Mouse (Mus musculus): Measurements from ENCODE around the gene Cox6b2.

DNA sequence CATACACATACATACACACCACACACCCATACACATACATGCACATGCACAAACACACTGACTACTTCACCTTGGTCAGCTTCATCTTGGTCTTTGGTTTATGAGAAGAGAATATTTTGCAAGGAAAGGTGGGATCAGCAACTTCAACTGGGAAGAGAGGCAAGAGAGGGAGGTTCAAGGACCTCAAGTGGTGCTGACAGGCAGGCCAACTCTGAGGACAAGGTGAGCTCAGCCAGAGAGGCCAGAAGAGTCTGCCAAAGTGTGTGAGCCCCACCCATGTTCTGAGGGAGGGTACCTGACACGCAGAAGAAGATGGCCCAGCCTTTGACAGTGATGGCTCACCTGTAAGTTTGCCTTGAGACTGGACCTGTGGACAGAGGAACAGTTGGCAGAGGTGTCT lies 6.8 kb upstream of the Cox6b2 start:
- TF ChIP-seq CTCF (IDR thresholded peaks at IDR 0.05; ENCODE audit: insufficient read depth, low read length) = no peak
- no peak for TF ChIP-seq POLR2A (IDR thresholded peaks at IDR 0.05; ENCODE audit: borderline replicate concordance, extremely low read depth, low read depth, low read length)

All from lung, adult 2 months (tissue).